Mouse (Mus musculus): ENCODE data around the gene Fbxw20. TPM values are rescaled to one million over a fixed set of nuclear protein-coding genes. Genes with fewer than 3 reads are reported as not detected.
"Not testable (repeated sequence)": the region's sequence is repeated elsewhere in the genome, so short reads cannot be mapped to it uniquely, and the experiment has no call there.

Gene Fbxw20
- total RNA-seq (2012; rRNA removed) = not detected in 2 replicates

GRCm38 (mm10) chr9:109234654-109235053 lies at the start of gene Fbxw20:
Gene Fbxw20 (minus strand): TSS chr9:109234754.
- H3K36me3 ChIP-seq (ENCODE audit: control insufficient read depth, insufficient read depth, low read length, poor library complexity, severe bottlenecking) = no peaks in the 10 kb centered on the region
- no peak for TF ChIP-seq MAFK (IDR thresholded peaks at IDR 0.05; ENCODE audit: insufficient read depth, low read depth, low read length)
- no peak for TF ChIP-seq ZC3H11A (IDR thresholded peaks at IDR 0.05; ENCODE audit: borderline replicate concordance, low read depth, low read length)
- no peak for TF ChIP-seq CHD2 (IDR thresholded peaks at IDR 0.05; ENCODE audit: low read depth, low read length)
- no peak for TF ChIP-seq ZNF384 (IDR thresholded peaks at IDR 0.05; ENCODE audit: low read depth, low read length)
- no peak for TF ChIP-seq HCFC1 (IDR thresholded peaks at IDR 0.05; ENCODE audit: borderline replicate concordance, insufficient read depth, low read length)
- H3K4me1 ChIP-seq (ENCODE audit: control insufficient read depth in 2 of 2, insufficient read depth in 2 of 2, low read length in 2 of 2, poor library complexity in 1 of 2) = no peaks in the 10 kb centered on the region
- DNase-seq (ENCODE audit: low read depth, low spot score) = no peak
- in situ Hi-C loops (cut with MboI; ENCODE audit: low sequenced_read_pairs in 2 of 2, unreplicated experiment in 2 of 2) = no loop called here
- no peaks in the 10 kb centered on the region for H3K9me3 ChIP-seq (ENCODE audit: control insufficient read depth, insufficient read depth, low read depth, low read length)
- no peak within 1 kb of the TSS for H3K4me3 ChIP-seq (ENCODE audit: insufficient read depth in 1 of 2, low read depth in 1 of 2, low read length in 2 of 2, poor library complexity in 1 of 2, severe bottlenecking in 1 of 2)
- H3K9ac ChIP-seq (ENCODE audit: insufficient read depth, low read depth, low read length, poor library complexity, severe bottlenecking) = no peak within 1 kb of the TSS
- no peak within 1 kb of the TSS for H3K27ac ChIP-seq (ENCODE audit: insufficient read depth, low read depth, low read length, poor library complexity, severe bottlenecking)

- Histone ChIP-seq H3K36me3 (ENCODE audit: control insufficient read depth, insufficient read depth, low read length, poor library complexity, severe bottlenecking) (no peaks in the 10 kb centered on the region), H3K9me3 (ENCODE audit: control insufficient read depth, insufficient read depth, low read depth, low read length) (no peaks in the 10 kb centered on the region), H3K27ac (ENCODE audit: insufficient read depth, low read depth, low read length, poor library complexity, severe bottlenecking) (no peak overlapping the region), H3K9ac (ENCODE audit: insufficient read depth, low read depth, low read length, poor library complexity, severe bottlenecking) (no peak overlapping the region), H3K4me1 (ENCODE audit: control insufficient read depth in 2 of 2, insufficient read depth in 2 of 2, low read length in 2 of 2, poor library complexity in 1 of 2) (no peaks in the 10 kb centered on the region), H3K4me3 (ENCODE audit: insufficient read depth in 1 of 2, low read depth in 1 of 2, low read length in 2 of 2, poor library complexity in 1 of 2, severe bottlenecking in 1 of 2) (no peak overlapping the region)
- DNase-seq (ENCODE audit: low read depth, low spot score) = no peak
- TF ChIP-seq HCFC1 (IDR thresholded peaks at IDR 0.05; ENCODE audit: borderline replicate concordance, insufficient read depth, low read length) = no peak
- TF ChIP-seq ZC3H11A (IDR thresholded peaks at IDR 0.05; ENCODE audit: borderline replicate concordance, low read depth, low read length) = no peak
- in situ Hi-C loops (cut with MboI; ENCODE audit: low sequenced_read_pairs in 2 of 2, unreplicated experiment in 2 of 2) = no loop called here
These were observed 28.5 kb upstream of the Fbxw20 start for GRCm38 (mm10) chr9:109263041-109263440.

- peak; percentile 30 for DNase-seq (ENCODE audit: low read depth, low spot score)
- no peak for TF ChIP-seq ZC3H11A (IDR thresholded peaks at IDR 0.05; ENCODE audit: borderline replicate concordance, low read depth, low read length)
- TF ChIP-seq MAFK (IDR thresholded peaks at IDR 0.05; ENCODE audit: insufficient read depth, low read depth, low read length) = no peak
- TF ChIP-seq CHD2 (IDR thresholded peaks at IDR 0.05; ENCODE audit: low read depth, low read length) = no peak
- TF ChIP-seq ZNF384 (IDR thresholded peaks at IDR 0.05; ENCODE audit: low read depth, low read length) = no peak
- TF ChIP-seq HCFC1 (IDR thresholded peaks at IDR 0.05; ENCODE audit: borderline replicate concordance, insufficient read depth, low read length) = no peak
- Histone ChIP-seq H3K9ac (ENCODE audit: insufficient read depth, low read depth, low read length, poor library complexity, severe bottlenecking) (no peak overlapping the region), H3K9me3 (ENCODE audit: control insufficient read depth, insufficient read depth, low read depth, low read length) (no peaks in the 10 kb centered on the region), H3K4me1 (ENCODE audit: control insufficient read depth in 2 of 2, insufficient read depth in 2 of 2, low read length in 2 of 2, poor library complexity in 1 of 2) (no peaks in the 10 kb centered on the region), H3K27ac (ENCODE audit: insufficient read depth, low read depth, low read length, poor library complexity, severe bottlenecking) (no peak overlapping the region), H3K4me3 (ENCODE audit: insufficient read depth in 1 of 2, low read depth in 1 of 2, low read length in 2 of 2, poor library complexity in 1 of 2, severe bottlenecking in 1 of 2) (no peak overlapping the region), H3K36me3 (ENCODE audit: control insufficient read depth, insufficient read depth, low read length, poor library complexity, severe bottlenecking) (no peaks in the 10 kb centered on the region)
- in situ Hi-C loops (cut with MboI; ENCODE audit: low sequenced_read_pairs in 2 of 2, unreplicated experiment in 2 of 2) = no loop called here
These were observed 16.1 kb downstream of the Fbxw20 start for GRCm38 (mm10) chr9:109218449-109218848.

- in situ Hi-C loops (cut with MboI; ENCODE audit: low sequenced_read_pairs in 2 of 2, unreplicated experiment in 2 of 2); H3K36me3 ChIP-seq (ENCODE audit: control insufficient read depth, insufficient read depth, low read length, poor library complexity, severe bottlenecking); H3K27ac ChIP-seq (ENCODE audit: insufficient read depth, low read depth, low read length, poor library complexity, severe bottlenecking); H3K9me3 ChIP-seq (ENCODE audit: control insufficient read depth, insufficient read depth, low read depth, low read length); H3K4me3 ChIP-seq (ENCODE audit: insufficient read depth in 1 of 2, low read depth in 1 of 2, low read length in 2 of 2, poor library complexity in 1 of 2, severe bottlenecking in 1 of 2); H3K4me1 ChIP-seq (ENCODE audit: control insufficient read depth in 2 of 2, insufficient read depth in 2 of 2, low read length in 2 of 2, poor library complexity in 1 of 2); DNase-seq (ENCODE audit: low read depth, low spot score); H3K9ac ChIP-seq (ENCODE audit: insufficient read depth, low read depth, low read length, poor library complexity, severe bottlenecking): not testable (repeated sequence)
These were observed 33.2 kb downstream of the Fbxw20 start for GRCm38 (mm10) chr9:109201347-109201746.

GRCm38 (mm10) chr9:109200349-109200748 lies 34.2 kb downstream of the Fbxw20 start:
- Histone ChIP-seq H3K4me1 (ENCODE audit: control insufficient read depth in 2 of 2, insufficient read depth in 2 of 2, low read length in 2 of 2, poor library complexity in 1 of 2) (no peaks in the 10 kb centered on the region), H3K27ac (ENCODE audit: insufficient read depth, low read depth, low read length, poor library complexity, severe bottlenecking) (no peak overlapping the region), H3K9me3 (ENCODE audit: control insufficient read depth, insufficient read depth, low read depth, low read length) (no peaks in the 10 kb centered on the region), H3K36me3 (ENCODE audit: control insufficient read depth, insufficient read depth, low read length, poor library complexity, severe bottlenecking) (no peaks in the 10 kb centered on the region), H3K9ac (ENCODE audit: insufficient read depth, low read depth, low read length, poor library complexity, severe bottlenecking) (no peak overlapping the region), H3K4me3 (ENCODE audit: insufficient read depth in 1 of 2, low read depth in 1 of 2, low read length in 2 of 2, poor library complexity in 1 of 2, severe bottlenecking in 1 of 2) (no peak overlapping the region)
- DNase-seq (ENCODE audit: low read depth, low spot score) = no peak
- in situ Hi-C loops (cut with MboI; ENCODE audit: low sequenced_read_pairs in 2 of 2, unreplicated experiment in 2 of 2) = no loop called here
- no peak for TF ChIP-seq HCFC1 (IDR thresholded peaks at IDR 0.05; ENCODE audit: borderline replicate concordance, insufficient read depth, low read length)
- no peak for TF ChIP-seq ZC3H11A (IDR thresholded peaks at IDR 0.05; ENCODE audit: borderline replicate concordance, low read depth, low read length)
- TF ChIP-seq MAFK (IDR thresholded peaks at IDR 0.05; ENCODE audit: insufficient read depth, low read depth, low read length) = no peak
- no peak for TF ChIP-seq ZNF384 (IDR thresholded peaks at IDR 0.05; ENCODE audit: low read depth, low read length)
- no peak for TF ChIP-seq CHD2 (IDR thresholded peaks at IDR 0.05; ENCODE audit: low read depth, low read length)
